Mouse (Mus musculus) brain, embryonic 14.5 days (tissue): ENCODE results near the gene Papln.

Experiments used
- CTCF ChIP-seq: fragments of 200-500 bp; IDR thresholded peaks from 2 replicates; pipeline ENCODE4 v1.5.1; 2012; ENCODE audit warnings: inconsistent platforms, mild to moderate bottlenecking, moderate library complexity, borderline replicate concordance; ENCODE audit not compliant: insufficient read depth, insufficient read length; ENCODE audit errors: extremely low read depth
- POLR2A ChIP-seq: fragments of 200-500 bp; IDR thresholded peaks from 2 replicates; pipeline ENCODE4 v1.6.1; 2012; ENCODE audit warnings: mild to moderate bottlenecking, inconsistent platforms, borderline replicate concordance; ENCODE audit not compliant: poor library complexity, insufficient read depth, insufficient read length, severe bottlenecking; ENCODE audit errors: extremely low read depth

DNA sequence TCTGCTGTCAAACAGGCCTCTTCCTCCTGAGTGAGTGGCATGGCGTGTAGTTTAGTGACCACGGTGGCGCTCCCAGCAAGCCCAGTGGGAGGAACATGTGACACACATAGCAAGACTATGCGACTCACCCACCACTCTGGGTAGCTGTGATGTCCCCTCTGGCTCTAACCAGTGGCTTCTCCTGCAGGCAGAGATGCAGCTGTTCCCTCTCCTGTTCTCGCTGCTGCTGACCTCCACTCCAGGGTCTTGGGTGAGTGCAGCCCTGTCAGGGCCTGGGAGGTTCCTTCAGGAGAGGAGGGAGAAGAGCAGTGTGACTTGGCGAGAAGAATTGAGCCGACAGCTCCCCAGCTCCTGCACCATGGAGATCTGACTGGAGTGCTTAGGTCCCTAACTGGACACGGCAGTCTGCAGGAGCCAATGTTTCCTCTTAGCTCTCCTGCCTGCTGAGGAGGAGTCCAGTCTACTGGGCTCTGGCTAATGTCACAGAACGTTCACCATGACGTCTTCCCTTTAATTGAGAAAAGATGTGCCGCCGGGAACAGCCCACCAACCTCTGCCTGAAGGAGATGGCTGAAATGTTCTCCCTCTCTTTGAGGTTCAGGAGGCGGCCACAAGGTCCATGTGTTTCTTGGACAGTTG lies 2.6 kb downstream of the Papln start:
- no peak for TF ChIP-seq CTCF
- no peak for TF ChIP-seq POLR2A
